Mouse (Mus musculus) heart, embryonic 14.5 days (tissue): ENCODE data around the gene Acaca. TPM values are rescaled to one million over a fixed set of nuclear protein-coding genes. Genes with fewer than 3 reads are reported as not detected.

ENCODE experiments used
- ATAC-seq: fragments of 200-750 bp; cut with Nextera tagmentation; 2 replicates; pipeline ENCODE4 v1.8.0; 2017; ENCODE audit warnings: low read depth, moderate TSS enrichment; ENCODE audit not compliant: insufficient number of reproducible peaks, insufficient read depth, low FRiP score
- H3K27ac ChIP-seq, 2 experiments: fragments of 200-500 bp in 1 of 2; fragments of 300-500 bp in 1 of 2; sonication (generic) in 1 of 2; replicated peaks in 1 of 2; 2 replicates each; pipeline ENCODE4 v1.5.1; 2012 to 2014; ENCODE audit warnings: low read depth in 2 of 2, low read length in 2 of 2, control low read depth in 1 of 2, mild to moderate bottlenecking in 1 of 2, mixed read lengths in 1 of 2; ENCODE audit not compliant: control insufficient read depth in 1 of 2, insufficient read depth in 1 of 2
- H3K27me3 ChIP-seq: fragments of 300-500 bp; sonication (generic); 2 replicates; pipeline ENCODE4 v1.6.1; 2014; ENCODE audit warnings: mild to moderate bottlenecking, low read length, control low read depth; ENCODE audit not compliant: control insufficient read depth, insufficient read depth
- H3K36me3 ChIP-seq: fragments of 300-500 bp; sonication (generic); 2 replicates; pipeline ENCODE4 v1.6.1; 2014; ENCODE audit warnings: mild to moderate bottlenecking, control low read depth, low read length, mixed read lengths; ENCODE audit not compliant: control insufficient read depth, insufficient read depth
- H3K4me1 ChIP-seq, 2 experiments: fragments of 200-500 bp in 1 of 2; fragments of 300-500 bp in 1 of 2; sonication (generic) in 1 of 2; 2 replicates each; pipeline ENCODE4 v1.6.1; 2012 to 2014; ENCODE audit warnings: low read length in 2 of 2, control low read depth in 1 of 2, mixed read lengths in 1 of 2; ENCODE audit not compliant: control insufficient read depth in 2 of 2, insufficient read depth in 2 of 2
- H3K4me2 ChIP-seq: fragments of 300-500 bp; sonication (generic); 2 replicates; pipeline ENCODE4 v1.6.1; 2014; ENCODE audit warnings: mild to moderate bottlenecking, low read length
- H3K4me3 ChIP-seq, 2 experiments: fragments of 200-500 bp in 1 of 2; fragments of 300-500 bp in 1 of 2; sonication (generic) in 1 of 2; 2 replicates each; pipeline ENCODE4 v1.5.1; 2012 to 2014; ENCODE audit warnings: low read length in 2 of 2, mild to moderate bottlenecking in 2 of 2, control low read depth in 1 of 2, low read depth in 1 of 2, moderate library complexity in 1 of 2; ENCODE audit not compliant: control insufficient read depth in 1 of 2, insufficient read depth in 1 of 2
- H3K9ac ChIP-seq: fragments of 300-500 bp; sonication (generic); 2 replicates; pipeline ENCODE4 v1.6.1; 2014; ENCODE audit warnings: mild to moderate bottlenecking, low read length
- H3K9me3 ChIP-seq: fragments of 300-500 bp; sonication (generic); 2 replicates; pipeline ENCODE4 v1.6.1; 2016; ENCODE audit warnings: low read length, control low read depth; ENCODE audit not compliant: control insufficient read depth
- WGBS: fragments of 180-500 bp; shearing (Covaris S2); extraction: QIAGEN DNeasy Blood & Tissue Kit; methylation state at CpG from one replicate; pipeline ENCODE4 v1.1.7; 2014; 5-methylcytosine and 5-hydroxymethylcytosine counted together
- polyA plus RNA-seq: library from polyadenylated mRNA; unstranded; fragments of >200 nt; fragmentation: Nextera tagmentation; extraction: Ambion mirVana; gene quantifications from 2 replicates; pipeline ENCODE4 v1.2.1, GENCODE M21; 2014

The Acaca gene
- polyA plus RNA-seq, 1 experiment from 2014 or later: 8.3 TPM

GRCm38 (mm10) chr11:84296337-84296736, 166.9 kb downstream of the Acaca start:
- Histone ChIP-seq H3K9ac (no peak overlapping the region), H3K4me3 (no peak overlapping the region), H3K27me3 (no peaks in the 10 kb centered on the region), H3K27ac (no peak overlapping the region), H3K4me2 (no peak overlapping the region), H3K36me3 (peaks cover 8% of the 10 kb centered on the region; the same call in 1 of the 2 replicates), H3K4me1 (0 out of 4 replicates have a peak, but pooled peaks cover 0 to under 1% of the 10 kb centered on the region in 2 experiments), H3K9me3 (no peaks in the 10 kb centered on the region)
- 73% methylated on average over 2 of the region's 2 CpGs for WGBS
- ATAC-seq: no peak

- 95% methylated on average over 1 of the region's 1 CpGs for WGBS
- Histone ChIP-seq H3K27ac (no peak overlapping the region), H3K27me3 (no peaks in the 10 kb centered on the region), H3K4me1 (no peaks in the 10 kb centered on the region), H3K4me3 (no peak overlapping the region), H3K9me3 (no peaks in the 10 kb centered on the region), H3K9ac (no peak overlapping the region), H3K4me2 (no peak overlapping the region), H3K36me3 (peaks cover 6% of the 10 kb centered on the region; the same call in 1 of the 2 replicates)
- ATAC-seq: no peak
Observed at GRCm38 (mm10) chr11:84305474-84305873, 176.0 kb downstream of the Acaca start.

- no peak overlapping the region for H3K4me2 ChIP-seq
- H3K9me3 ChIP-seq: no peaks in the 10 kb centered on the region
- 97% methylated on average over 6 of the region's 6 CpGs for WGBS
- H3K36me3 ChIP-seq: 0 out of 2 replicates have a peak, but pooled peaks cover 3% of the 10 kb centered on the region
- no peaks in the 10 kb centered on the region for H3K4me1 ChIP-seq
- no peak for ATAC-seq
- no peak overlapping the region for H3K4me3 ChIP-seq
- H3K27ac ChIP-seq: no peak overlapping the region
- H3K9ac ChIP-seq: no peak overlapping the region
- no peaks in the 10 kb centered on the region for H3K27me3 ChIP-seq
Observed at GRCm38 (mm10) chr11:84306158-84306742, 176.8 kb downstream of the Acaca start.

- Histone ChIP-seq H3K27ac (no peak overlapping the region), H3K4me2 (no peak overlapping the region), H3K36me3 (peaks cover 17% of the 10 kb centered on the region), H3K9me3 (no peaks in the 10 kb centered on the region), H3K4me1 (no peaks in the 10 kb centered on the region), H3K4me3 (no peak overlapping the region), H3K27me3 (no peaks in the 10 kb centered on the region), H3K9ac (no peak overlapping the region)
- 80% methylated on average over 7 of the region's 7 CpGs for WGBS
- no peak for ATAC-seq
Observed at GRCm38 (mm10) chr11:84324032-84324752, 194.7 kb downstream of the Acaca start.

GRCm38 (mm10) chr11:84327086-84327485, 197.6 kb downstream of the Acaca start:
- H3K4me3 ChIP-seq: no peak overlapping the region
- H3K9me3 ChIP-seq: no peaks in the 10 kb centered on the region
- H3K4me1 ChIP-seq: no peaks in the 10 kb centered on the region
- no peak overlapping the region for H3K9ac ChIP-seq
- no peak for ATAC-seq
- H3K27ac ChIP-seq: no peak overlapping the region
- no peak overlapping the region for H3K4me2 ChIP-seq
- H3K36me3 ChIP-seq: peaks cover 15% of the 10 kb centered on the region
- WGBS: 78% methylated on average over 4 of the region's 4 CpGs
- no peaks in the 10 kb centered on the region for H3K27me3 ChIP-seq

- no peaks in the 10 kb centered on the region for H3K27me3 ChIP-seq
- H3K9me3 ChIP-seq: no peaks in the 10 kb centered on the region
- H3K4me1 ChIP-seq: no peaks in the 10 kb centered on the region
- no peak for ATAC-seq
- H3K4me2 ChIP-seq: no peak overlapping the region
- H3K9ac ChIP-seq: no peak overlapping the region
- no peak overlapping the region for H3K27ac ChIP-seq
- no peak overlapping the region for H3K4me3 ChIP-seq
- H3K36me3 ChIP-seq: no peaks in the 10 kb centered on the region
Observed at GRCm38 (mm10) chr11:84332384-84332783, 202.9 kb downstream of the Acaca start.

GRCm38 (mm10) chr11:84332860-84333259, 203.4 kb downstream of the Acaca start:
- Histone ChIP-seq H3K4me1 (no peaks in the 10 kb centered on the region), H3K4me3 (no peak overlapping the region), H3K4me2 (no peak overlapping the region), H3K27me3 (no peaks in the 10 kb centered on the region), H3K36me3 (no peaks in the 10 kb centered on the region), H3K27ac (no peak overlapping the region), H3K9me3 (no peaks in the 10 kb centered on the region), H3K9ac (no peak overlapping the region)
- ATAC-seq: no peak
- WGBS: 82% methylated on average over 3 of the region's 3 CpGs
